Mouse (Mus musculus): ENCODE results near the gene Cdk20. TPM values are rescaled to one million over a fixed set of nuclear protein-coding genes. Genes with fewer than 3 reads are reported as not detected.
"Not testable (repeated sequence)": the region's sequence is repeated elsewhere in the genome, so short reads cannot be mapped to it uniquely, and the experiment has no call there.

The Cdk20 gene
- total and polyA plus RNA-seq, 2 experiments from 2014 or later: 1.9 to 3.5 TPM

GRCm38 (mm10) chr13:64447947-64448346 lies 15.8 kb downstream of the Cdk20 start:
- Histone ChIP-seq H3K9me3 (replicated peaks; ENCODE audit: control insufficient read depth, low read length) (no peaks in the 10 kb centered on the region), H3K9ac (replicated peaks; ENCODE audit: low read depth, low read length) (no peak overlapping the region), H3K4me3 (ENCODE audit: low read depth, low read length) (no peak overlapping the region), H3K36me3 (replicated peaks; ENCODE audit: control insufficient read depth, insufficient read depth, low read length) (no peaks in the 10 kb centered on the region), H3K27ac (ENCODE audit: low read depth) (no peak overlapping the region), H3K4me1 (ENCODE audit: control insufficient read depth, insufficient read depth) (no peaks in the 10 kb centered on the region), H3K4me2 (ENCODE audit: low read depth, low read length) (no peak overlapping the region), H3K27me3 (ENCODE audit: control insufficient read depth, insufficient read depth, low read length) (no peaks in the 10 kb centered on the region)
- TF ChIP-seq EP300 (IDR thresholded peaks at IDR 0.05; ENCODE audit: low read depth) (no peak), CTCF (IDR thresholded peaks at IDR 0.05; ENCODE audit: low read depth) (peak; percentile 72)
- WGBS: 4% methylated on average over 1 of the region's 1 CpGs
- DNase-seq (ENCODE audit: low spot score) (peak; percentile 54), ATAC-seq (ENCODE audit: insufficient read depth, low read depth) (peak; percentile 27; the same call in 1 of the 2 replicates)

GRCm38 (mm10) chr13:64448729-64449128 lies 16.6 kb downstream of the Cdk20 start:
- Histone ChIP-seq H3K9ac (replicated peaks; ENCODE audit: low read depth, low read length) (no peak overlapping the region), H3K4me2 (ENCODE audit: low read depth, low read length) (no peak overlapping the region), H3K9me3 (replicated peaks; ENCODE audit: control insufficient read depth, low read length) (no peaks in the 10 kb centered on the region), H3K4me3 (ENCODE audit: low read depth, low read length) (no peak overlapping the region), H3K27me3 (ENCODE audit: control insufficient read depth, insufficient read depth, low read length) (no peaks in the 10 kb centered on the region), H3K27ac (ENCODE audit: low read depth) (no peak overlapping the region), H3K4me1 (ENCODE audit: control insufficient read depth, insufficient read depth) (no peaks in the 10 kb centered on the region), H3K36me3 (replicated peaks; ENCODE audit: control insufficient read depth, insufficient read depth, low read length) (no peaks in the 10 kb centered on the region)
- WGBS: 72% methylated on average over 5 of the region's 5 CpGs
- TF ChIP-seq CTCF (IDR thresholded peaks at IDR 0.05; ENCODE audit: low read depth): no peak
- no peak for TF ChIP-seq EP300 (IDR thresholded peaks at IDR 0.05; ENCODE audit: low read depth)
- DNase-seq (ENCODE audit: low spot score) (no peak), ATAC-seq (ENCODE audit: insufficient read depth, low read depth) (no peak)

GRCm38 (mm10) chr13:64450001-64450794 lies 18.1 kb downstream of the Cdk20 start:
- DNase-seq (ENCODE audit: low spot score) (no peak), ATAC-seq (ENCODE audit: insufficient read depth, low read depth) (no peak)
- Histone ChIP-seq H3K27ac (ENCODE audit: low read depth) (no peak overlapping the region), H3K36me3 (replicated peaks; ENCODE audit: control insufficient read depth, insufficient read depth, low read length) (no peaks in the 10 kb centered on the region), H3K9ac (replicated peaks; ENCODE audit: low read depth, low read length) (no peak overlapping the region), H3K27me3 (ENCODE audit: control insufficient read depth, insufficient read depth, low read length) (no peaks in the 10 kb centered on the region), H3K4me1 (ENCODE audit: control insufficient read depth, insufficient read depth) (no peaks in the 10 kb centered on the region), H3K4me2 (ENCODE audit: low read depth, low read length) (no peak overlapping the region), H3K4me3 (ENCODE audit: low read depth, low read length) (no peak overlapping the region), H3K9me3 (replicated peaks; ENCODE audit: control insufficient read depth, low read length) (no peaks in the 10 kb centered on the region)
- TF ChIP-seq EP300 (IDR thresholded peaks at IDR 0.05; ENCODE audit: low read depth) (no peak), CTCF (IDR thresholded peaks at IDR 0.05; ENCODE audit: low read depth) (no peak)
- 57% methylated on average over 7 of the region's 7 CpGs for WGBS

- H3K27me3 ChIP-seq (ENCODE audit: control insufficient read depth, insufficient read depth, low read length); H3K27ac ChIP-seq (ENCODE audit: low read depth); H3K36me3 ChIP-seq (replicated peaks; ENCODE audit: control insufficient read depth, insufficient read depth, low read length); H3K9ac ChIP-seq (replicated peaks; ENCODE audit: low read depth, low read length); ATAC-seq (ENCODE audit: insufficient read depth, low read depth); DNase-seq (ENCODE audit: low spot score); H3K9me3 ChIP-seq (replicated peaks; ENCODE audit: control insufficient read depth, low read length); H3K4me1 ChIP-seq (ENCODE audit: control insufficient read depth, insufficient read depth); H3K4me3 ChIP-seq (ENCODE audit: low read depth, low read length); H3K4me2 ChIP-seq (ENCODE audit: low read depth, low read length): not testable (repeated sequence)
- 72% methylated on average over 19 of the region's 19 CpGs for WGBS
Observed at GRCm38 (mm10) chr13:64457225-64457978, 25.3 kb downstream of the Cdk20 start.

- no peak for DNase-seq (ENCODE audit: low spot score)
- Histone ChIP-seq H3K4me3 (ENCODE audit: low read depth, low read length) (no peak overlapping the region), H3K4me1 (ENCODE audit: control insufficient read depth, insufficient read depth) (no peaks in the 10 kb centered on the region), H3K9ac (replicated peaks; ENCODE audit: low read depth, low read length) (no peak overlapping the region), H3K27me3 (ENCODE audit: control insufficient read depth, insufficient read depth, low read length) (no peaks in the 10 kb centered on the region), H3K9me3 (replicated peaks; ENCODE audit: control insufficient read depth, low read length) (0 out of 2 replicates have a peak, but pooled peaks cover 3% of the 10 kb centered on the region), H3K27ac (ENCODE audit: low read depth) (no peak overlapping the region), H3K4me2 (ENCODE audit: low read depth, low read length) (no peak overlapping the region), H3K36me3 (replicated peaks; ENCODE audit: control insufficient read depth, insufficient read depth, low read length) (no peaks in the 10 kb centered on the region)
- TF ChIP-seq CTCF (IDR thresholded peaks at IDR 0.05; ENCODE audit: low read depth): no peak
- TF ChIP-seq EP300 (IDR thresholded peaks at IDR 0.05; ENCODE audit: low read depth): no peak
- WGBS: 84% methylated on average over 14 of the region's 14 CpGs
- ATAC-seq (ENCODE audit: insufficient read depth, low read depth): no peak
Observed at GRCm38 (mm10) chr13:64458181-64458580, 26.1 kb downstream of the Cdk20 start.
